Mouse (Mus musculus) kidney, adult 18-20 months (tissue): ENCODE data around the gene Psmd5.

Experiments
- DNase-seq: peaks from one replicate; pipeline ENCODE4 v3.0.0; 2021

The Psmd5 gene

DNA sequence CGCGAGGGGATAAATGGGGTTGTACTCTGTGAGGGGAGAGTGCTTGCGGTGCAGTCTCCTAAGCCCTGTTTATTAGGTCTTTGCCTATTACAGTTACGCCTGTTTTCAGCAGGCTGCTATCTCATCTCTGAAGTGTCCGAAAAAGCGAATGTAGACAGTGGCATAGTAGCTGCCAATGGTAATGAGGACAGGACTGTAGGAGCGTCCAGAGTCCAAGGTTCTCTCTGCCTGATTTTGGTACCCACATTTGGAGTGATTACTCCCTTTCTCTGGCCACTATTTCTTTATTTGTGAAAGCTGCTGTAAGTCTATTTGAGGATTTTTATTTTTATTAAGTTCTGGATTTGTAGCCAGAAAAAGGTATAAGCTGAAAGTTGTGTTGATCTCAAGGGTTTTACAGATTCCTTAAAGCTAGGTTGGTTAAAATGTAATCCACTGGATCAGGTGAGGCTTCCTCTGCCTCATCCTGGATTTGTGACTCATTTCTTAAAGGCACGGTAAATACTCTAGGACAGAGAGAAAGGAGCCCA is at the start of gene Psmd5:
TSS of gene Psmd5 (minus strand) at position 153 of the 530 bp plus-strand sequence.
- peak; percentile 45 for DNase-seq

DNA sequence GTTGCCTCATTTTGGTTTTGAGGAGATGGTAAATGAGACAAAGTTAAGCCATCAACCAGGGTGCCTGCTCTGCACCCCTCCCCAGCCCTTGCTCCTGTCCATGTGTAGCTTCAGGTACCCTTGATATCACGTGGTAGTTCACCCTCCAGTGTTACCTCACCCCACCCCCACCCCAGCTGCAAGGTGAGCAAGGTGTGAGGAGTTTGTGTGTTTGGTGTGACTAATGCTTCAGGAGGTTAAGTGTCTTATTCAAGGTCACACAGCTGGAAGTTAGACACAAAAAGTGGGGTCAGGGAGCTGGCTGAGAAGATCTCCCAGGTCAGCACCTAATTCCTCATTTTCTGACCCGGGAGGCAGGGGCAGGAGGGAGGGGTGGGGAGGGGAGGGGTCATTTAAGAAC is 48.0 kb upstream of the Psmd5 start:
- no peak for DNase-seq

DNA sequence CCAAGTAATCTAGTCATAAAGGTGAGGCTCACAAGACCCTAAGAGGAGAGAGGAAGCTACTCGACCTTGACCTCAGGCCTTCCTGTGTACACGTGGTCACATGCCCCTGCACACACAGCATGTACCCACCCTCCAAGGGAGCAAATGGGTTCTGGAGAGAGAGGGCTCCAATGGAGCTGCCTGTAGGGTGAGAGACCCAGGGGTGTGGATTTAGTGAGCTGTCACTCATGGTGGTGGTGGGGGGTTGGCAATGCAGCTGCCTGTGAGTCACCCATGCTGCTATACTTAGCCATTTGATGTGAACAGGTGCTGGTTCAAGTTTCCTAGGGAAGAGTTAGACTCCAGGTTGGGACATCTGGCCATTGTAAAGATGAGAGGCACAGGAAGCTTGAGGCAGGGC is 45.4 kb upstream of the Psmd5 start:
- no peak for DNase-seq

DNA sequence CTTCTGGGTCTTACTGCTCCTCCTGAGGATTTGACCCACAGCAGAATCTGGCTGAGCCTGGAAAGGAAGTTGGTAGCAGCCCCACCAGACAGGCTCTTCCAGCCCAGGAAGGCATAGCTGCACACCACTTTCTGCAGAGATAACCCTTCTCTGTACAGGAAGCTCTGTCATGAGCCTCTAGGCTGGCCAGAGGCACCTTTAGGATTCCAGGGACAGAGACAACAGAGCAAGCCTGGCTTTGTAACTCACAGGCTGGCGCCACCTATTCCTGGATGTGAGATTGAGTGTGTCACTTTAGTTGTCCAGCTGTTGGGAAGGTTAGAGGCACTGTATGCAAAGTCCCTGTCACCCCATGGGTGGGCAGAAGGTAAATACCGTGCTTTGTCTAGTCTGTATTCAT is 40.3 kb upstream of the Psmd5 start:
- no peak for DNase-seq

DNA sequence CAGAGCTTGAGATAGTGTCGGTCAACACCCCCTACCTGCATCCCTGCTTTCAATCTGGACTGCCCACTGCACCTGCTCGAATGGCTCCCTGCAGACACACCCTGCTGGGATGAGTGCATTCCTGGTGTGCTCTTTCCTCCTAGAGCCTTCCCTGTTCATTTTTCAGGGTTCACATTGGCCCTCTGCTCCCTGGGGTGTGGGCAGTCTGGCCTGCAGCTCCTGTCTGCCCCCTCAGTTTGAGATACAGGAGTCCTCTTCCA is 40.0 kb upstream of the Psmd5 start:
- DNase-seq = no peak

DNA sequence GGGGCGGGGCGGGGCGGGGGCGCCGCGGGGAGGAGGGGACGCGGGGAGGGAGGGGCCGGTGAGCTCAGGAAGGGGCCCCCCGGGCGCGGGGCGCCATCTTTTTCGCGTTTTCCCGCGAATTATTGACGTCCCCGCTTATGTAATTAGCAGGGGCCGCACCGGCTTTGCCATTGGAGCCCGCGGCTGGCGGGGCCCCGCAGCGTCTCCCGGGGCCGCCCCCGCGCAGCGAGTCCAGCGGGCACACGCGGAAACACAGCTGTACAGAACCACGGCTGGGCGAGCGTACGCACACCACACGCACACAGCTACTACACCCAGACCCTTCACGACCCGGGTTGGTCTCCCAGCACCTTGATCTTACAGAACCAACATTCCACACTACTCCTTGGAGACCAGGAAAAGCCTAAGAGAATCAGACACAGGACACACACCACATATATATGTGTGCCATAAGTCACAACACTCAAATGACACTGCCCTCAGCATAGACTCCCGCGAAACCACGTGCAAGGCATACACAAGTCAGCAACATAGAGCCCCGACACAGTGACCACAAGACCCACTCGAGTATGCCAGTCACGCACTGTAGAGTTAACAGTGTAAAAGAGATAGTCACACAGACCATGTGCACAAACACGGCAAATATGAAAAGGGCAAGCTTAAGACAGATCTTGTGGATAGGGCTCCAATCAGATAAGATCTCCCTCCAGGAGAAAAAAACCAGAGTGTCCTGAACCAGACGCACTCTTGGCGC is 39.5 kb upstream of the Psmd5 start:
- DNase-seq = no peak

DNA sequence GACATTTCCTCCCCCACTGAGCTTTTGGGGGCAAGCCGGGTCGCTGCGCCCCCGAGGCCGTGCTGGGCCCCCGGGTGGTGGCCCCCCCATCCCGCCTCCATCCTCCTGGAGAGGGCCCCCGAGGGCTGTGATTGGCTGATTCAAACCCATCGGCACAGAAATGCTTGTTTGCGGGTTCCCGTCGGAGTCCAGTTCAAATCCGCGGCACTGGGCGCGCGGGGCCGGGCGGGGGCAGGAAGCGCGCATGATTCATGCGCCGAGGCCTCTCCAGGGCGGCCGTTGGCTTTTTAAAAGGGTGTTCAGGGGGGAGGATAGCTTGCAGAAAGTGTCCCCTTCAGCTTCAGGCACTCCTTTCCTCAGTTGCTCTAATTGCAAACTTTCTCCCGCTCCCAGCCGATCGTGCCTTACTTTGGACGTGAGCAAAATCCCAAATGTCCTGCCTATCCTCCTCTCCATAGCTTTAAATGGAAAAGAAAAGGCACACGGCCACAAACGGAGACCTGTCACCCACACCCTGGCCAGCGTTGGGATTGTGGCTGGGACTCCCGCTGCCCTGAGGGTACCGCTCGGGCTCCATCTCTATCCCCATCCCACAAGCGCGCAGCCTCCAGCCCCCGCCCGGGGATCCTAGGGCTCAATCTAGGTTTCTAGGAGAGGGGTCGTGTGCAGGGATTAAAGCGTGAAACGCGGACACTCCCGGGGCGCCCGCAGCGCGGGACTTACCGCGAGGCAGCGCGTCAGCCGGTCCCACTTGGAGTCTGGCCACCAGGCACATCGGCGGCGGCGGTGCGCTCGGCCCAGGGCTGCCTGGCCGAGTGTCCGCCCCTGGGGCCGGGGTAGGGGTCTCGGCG is 38.7 kb upstream of the Psmd5 start, which contains the start of gene Phf19:
TSS of gene Phf19 (minus strand) at position 809 of the 851 bp plus-strand sequence.
- DNase-seq = no peak

DNA sequence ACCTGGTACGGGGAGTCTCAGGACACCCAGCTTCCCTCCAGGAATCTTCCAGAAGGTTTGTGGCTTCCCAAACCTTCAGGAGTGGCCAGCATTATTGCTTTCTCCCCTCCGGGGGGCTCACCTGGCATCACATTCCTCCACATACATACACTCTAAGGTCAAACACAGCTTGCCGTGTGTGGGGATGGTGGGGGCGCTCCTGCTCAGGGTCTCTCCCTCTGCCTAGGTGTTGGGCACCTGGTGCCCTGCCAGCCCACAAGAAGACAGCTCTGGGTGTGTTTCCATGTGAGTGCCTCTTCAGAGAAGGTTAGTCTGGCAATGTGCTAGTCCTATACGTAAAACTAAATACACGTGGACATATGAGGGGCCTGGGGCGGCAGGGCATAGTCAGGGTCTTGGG is 37.8 kb upstream of the Psmd5 start:
- no peak for DNase-seq

DNA sequence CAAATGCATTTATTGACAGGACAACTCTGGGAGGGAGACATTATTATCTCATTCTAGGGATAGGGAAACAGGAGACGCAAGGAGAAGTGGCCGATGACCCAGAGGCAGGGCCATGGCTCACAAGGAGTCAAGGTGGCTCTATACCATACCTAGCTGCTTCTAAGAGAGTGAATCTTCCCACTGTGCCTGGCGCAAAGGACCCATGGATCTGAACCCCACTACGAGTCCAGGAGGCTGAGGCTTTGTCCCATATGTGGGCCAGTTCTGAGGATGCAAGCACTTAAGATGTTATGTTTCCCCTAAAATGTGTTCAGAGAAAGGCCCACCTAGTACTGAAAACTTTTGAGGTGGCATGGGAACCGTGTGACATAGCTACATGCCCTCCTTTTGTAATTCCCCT is 37.1 kb upstream of the Psmd5 start:
- DNase-seq = no peak

DNA sequence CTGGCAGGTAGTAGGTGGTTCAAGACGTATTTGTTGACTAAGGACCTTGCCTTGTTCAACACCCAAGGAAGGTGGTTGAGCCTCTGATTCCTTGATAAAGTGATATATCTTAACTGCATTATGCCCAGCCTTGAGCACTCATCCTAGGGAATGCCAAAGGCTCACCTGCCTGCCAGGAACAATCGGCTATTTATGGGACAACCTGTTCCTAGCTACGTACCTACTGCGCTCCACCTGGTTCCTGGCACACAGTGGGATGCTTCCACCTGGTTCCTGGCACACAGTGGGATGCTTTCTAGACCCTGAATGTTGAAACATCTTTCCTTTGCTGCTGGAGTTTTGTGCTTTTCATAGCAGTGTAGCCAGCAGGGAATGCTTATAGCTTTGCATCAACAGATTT is 35.0 kb upstream of the Psmd5 start:
- DNase-seq = no peak

DNA sequence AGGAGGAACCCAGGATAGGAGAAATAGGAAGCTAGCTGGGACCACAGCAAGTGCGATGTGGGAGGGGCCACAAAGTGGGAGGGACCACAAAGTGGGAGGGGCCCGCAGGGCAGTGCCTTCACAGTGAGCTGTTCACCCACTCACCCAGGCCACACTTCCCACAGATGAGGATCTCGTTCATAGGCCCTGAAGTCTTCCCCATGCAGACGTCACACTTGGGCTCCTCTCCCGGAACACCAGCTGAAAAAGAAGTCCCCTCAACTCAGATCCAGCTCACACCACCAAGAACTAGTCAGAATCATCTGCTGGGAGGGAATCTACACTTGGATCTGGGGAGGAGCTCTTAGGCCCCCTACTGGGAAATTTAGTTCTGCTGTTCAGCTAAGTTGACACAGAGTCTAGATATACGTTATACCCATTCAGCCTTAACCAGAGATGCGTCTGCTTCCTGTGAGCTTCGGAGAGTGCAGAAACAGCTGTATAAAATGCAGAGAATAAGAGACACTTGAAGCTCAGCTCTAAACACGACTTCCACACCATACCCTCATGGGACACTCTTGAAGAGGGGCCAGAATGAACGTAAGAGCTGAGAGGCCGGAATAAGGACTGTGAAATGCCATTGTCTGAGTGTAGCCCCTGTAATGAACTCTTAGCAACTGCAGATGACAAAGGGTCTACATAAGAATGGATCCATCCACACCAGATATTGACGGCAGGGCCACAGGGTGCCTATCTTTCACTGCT is 32.3 kb upstream of the Psmd5 start:
- DNase-seq = peak; percentile 33

DNA sequence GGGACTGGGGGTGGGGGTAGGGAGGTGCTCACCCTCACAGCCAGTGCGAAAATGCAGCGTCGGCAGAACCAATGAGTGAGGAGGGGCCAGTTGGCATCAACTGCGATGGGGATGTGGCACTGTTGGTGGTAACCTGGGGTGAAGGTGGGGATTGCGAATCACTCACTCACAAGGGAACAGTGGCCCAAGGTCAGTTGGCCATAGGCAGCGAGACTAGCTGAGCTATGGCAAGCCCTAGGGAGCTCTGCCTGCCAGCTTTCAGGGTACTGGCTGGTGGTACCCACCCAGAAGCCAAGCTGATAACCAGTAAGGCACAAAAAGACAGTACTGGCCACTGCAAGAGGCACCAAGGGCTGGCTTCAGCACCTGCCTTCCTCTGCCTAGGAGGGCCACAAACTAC is 31.7 kb upstream of the Psmd5 start:
- DNase-seq = no peak

DNA sequence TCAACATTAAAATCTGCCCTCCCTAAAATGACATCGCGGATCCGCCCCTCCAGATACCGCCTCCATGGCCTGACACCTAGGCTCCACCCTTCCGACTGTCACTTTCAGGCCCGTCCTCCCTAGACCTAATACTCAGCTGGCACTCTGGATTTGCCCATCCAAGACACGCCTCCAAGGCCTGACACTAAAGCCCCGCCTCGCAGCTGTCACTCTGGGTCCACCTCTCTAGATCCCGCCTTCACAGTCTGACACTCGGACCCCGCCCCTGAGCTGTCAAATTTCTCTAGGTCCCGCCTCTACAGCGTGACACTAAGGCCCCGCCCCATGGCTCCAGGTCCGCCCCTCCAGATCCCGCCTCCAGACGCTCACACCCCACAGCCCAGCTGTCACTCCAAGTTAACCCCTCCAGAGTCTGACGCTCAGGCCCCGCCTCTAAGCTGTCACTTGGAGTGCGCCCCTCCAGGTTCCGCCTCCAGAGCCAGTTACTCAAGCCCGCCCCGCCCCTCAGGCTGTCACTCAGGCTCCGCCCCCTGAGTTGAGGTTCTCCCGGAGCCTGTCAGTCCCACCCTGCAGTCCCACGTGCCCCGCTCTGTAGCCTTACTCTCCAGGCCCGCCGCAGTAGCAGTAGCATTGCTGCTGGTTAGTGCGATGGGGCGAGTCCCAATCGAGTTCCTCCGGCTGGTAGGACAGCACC is 30.2 kb upstream of the Psmd5 start:
- peak; percentile 99 for DNase-seq

DNA sequence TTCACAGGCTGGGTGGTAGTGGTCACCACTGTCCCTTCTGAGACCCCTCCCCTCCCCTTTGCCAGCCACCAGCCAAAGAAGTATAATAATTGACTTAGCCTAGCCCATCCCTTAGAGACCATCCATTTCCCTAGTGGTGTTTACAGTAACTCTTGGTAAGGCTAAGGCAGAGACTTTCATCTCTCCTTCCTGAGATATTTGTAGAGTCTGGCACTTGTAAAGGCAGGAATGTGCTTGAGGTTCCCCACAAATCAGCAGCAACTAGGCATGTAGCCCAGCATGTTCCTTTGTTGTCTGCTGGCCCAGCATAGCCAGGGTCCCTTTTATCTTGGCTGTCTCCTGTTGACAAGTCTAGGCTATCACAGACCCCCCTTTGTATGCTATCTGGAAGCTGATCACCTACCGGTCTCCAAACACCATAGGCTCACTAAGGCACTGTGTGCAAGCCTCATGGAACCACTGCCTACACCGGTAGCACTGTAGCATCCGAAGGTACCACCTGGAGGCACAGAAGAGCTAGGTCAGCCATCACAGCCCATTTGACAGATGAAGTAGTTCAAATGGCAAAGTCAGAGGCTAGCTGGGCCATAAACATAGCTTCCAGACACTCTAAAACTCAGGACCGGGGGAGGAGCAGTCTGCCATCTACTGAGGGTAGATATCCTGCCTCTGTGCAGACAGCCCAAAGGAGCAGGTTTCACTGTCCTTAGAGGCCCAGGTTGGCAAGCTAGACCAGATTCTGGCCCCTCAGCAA is 29.1 kb upstream of the Psmd5 start:
- no peak for DNase-seq

DNA sequence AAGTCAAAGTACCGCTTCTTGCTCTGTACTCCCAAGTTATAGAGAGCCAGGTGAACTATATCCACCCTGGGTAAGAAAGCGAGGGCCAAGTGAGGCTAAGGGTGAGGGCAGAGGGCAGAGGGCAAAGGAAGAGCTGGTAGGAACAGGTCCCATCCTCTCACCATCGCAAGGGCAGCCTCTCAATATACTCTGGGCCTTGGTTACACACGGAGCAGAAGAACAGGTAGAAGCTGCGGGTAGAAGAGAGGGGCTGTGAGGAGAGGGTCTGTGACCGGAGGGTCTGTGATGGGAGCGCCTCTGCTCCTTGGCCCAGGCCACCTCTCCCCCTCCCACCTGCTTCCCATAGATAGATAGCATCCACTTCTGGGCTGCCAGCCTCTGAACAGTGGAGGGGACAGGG is 28.4 kb upstream of the Psmd5 start:
- no peak for DNase-seq

DNA sequence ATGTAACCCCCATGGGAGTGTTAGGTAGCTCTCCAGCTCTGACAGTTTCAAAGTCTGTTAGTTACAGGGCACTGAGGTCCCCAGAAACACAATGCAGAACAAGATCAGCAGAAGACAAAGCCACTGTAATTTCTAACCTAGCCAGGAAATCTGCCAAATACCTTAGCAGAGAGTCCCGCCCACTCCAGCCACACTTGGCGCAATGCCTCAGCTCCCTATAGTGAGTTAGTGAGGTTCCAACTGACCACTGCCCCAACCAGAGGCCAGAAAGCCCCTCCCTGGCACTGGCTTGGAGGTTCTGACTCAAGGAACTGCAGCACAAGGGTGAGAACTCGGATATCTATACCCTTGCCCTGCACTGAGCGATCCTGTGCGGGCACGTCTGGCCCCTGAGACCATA is 28.0 kb upstream of the Psmd5 start:
- DNase-seq = peak; percentile 52

DNA sequence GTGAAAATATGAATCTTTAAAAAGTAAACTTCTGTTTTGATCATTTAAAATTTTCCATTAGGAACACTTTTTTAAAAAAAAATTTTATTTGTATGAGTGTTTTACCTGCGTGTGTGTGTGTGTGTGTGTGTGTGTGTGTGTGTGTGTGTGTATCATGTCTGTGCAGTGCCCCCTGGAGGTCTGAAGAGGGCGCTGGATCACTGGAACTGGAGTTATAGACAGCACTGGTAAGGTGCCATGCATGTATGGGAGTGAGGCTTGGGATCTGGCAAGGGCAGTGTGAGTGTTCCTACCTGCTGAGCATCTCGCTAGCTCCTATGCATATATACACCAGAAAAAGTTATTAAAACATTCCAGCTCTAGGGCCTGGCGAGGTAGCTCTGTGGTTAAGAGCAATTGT is 27.0 kb upstream of the Psmd5 start:
- no peak for DNase-seq

DNA sequence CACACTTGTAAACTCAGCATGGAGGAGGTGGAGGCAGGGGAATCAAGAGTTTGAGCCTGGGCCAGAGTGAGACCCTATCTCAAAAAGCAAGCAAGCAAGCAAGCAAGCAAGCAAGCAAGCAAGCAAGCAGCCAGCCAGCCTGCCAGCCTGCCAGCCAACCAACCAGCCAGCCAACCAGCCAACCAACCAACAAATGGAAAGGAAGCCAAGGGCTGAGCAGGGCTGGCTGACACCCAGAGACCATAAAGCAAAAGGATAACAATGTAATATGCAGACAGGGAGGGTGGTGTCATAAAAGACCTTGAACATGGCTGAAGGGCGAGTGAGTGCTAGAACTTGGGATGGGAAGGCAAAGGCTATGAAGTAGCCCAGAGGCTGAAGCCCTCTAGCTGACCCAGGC is 25.6 kb upstream of the Psmd5 start:
- no peak for DNase-seq

DNA sequence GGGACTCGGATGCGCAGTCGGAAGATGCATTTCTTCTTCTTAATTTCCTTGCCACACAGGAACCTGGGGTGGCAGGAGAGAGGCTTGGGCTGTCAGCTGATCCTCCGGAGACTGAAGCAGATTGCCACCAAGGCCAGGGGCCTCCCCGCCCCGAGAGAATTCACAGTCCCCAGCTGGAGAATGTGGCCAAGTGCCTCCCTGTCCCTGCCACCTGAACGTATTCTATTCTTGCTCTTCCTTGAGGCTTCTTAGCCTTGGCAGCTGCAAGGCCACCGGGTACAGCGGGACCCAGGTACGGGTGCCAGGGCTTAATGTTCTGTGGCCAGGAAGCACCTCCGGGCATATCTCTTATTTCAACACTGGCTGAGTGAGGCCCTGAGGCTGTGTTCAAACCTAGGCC is 24.9 kb upstream of the Psmd5 start:
- DNase-seq = no peak

DNA sequence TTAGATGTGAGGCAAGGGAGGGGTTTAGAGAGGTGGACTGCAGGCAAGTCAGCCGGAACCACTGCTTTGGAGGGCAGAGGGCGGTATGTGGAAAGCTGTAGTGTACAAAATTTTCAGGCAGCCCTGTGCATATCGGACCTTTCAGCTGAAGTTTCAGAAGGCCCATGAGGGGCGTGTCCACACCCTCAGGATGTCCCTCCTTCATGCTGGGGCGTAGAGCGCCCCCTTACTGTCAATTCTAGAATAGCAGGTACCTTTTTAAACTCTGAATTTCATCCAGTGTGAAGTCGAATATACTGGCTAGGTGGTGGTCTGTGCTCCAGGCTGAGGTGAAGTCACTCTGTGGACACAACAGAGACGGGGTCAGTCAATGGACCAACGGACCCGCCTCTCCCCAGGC is 23.1 kb upstream of the Psmd5 start:
- peak; percentile 55 for DNase-seq

DNA sequence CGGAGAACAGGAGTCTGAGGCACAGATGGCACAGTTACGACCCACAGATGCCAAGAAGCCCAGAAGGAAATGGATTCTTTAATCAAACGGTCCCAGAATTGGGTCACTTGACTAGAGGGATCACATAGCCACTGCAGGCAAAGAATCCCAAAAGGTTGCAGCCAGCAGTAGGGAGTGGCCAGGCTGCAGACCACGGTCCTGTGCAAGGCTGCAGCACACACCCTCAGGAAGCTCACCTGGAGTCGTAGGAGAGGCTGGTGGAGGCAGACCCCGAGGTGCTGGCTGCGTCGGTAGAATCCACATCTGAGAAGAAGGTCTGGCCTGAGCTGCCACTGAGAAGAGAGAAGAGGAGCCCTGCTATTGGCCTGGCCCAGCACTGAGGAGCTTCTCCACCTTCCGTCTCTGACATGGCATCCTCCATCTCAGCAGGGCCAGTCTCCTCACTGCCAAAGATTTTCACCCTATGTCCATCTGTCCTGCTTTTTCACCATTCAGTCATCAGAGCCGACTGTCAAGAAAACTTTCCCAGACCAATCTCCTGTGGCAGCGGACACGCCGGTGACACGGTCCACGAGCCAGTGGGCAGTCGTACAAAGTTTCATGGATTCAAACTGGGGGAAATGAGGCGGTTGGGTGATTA is 22.2 kb upstream of the Psmd5 start:
- no peak for DNase-seq
